Mouse (Mus musculus): ENCODE results near the gene S1pr1.

- TF ChIP-seq POLR2A (IDR thresholded peaks at IDR 0.05; ENCODE audit: control insufficient read depth in 1 of 2, insufficient read depth in 1 of 2, low read depth in 1 of 2, low read length in 2 of 2, poor library complexity in 1 of 2): no peak
- no peak for TF ChIP-seq ZC3H11A (IDR thresholded peaks at IDR 0.05; ENCODE audit: low read depth, low read length)
Measured at GRCm38 (mm10) chr3:115714671-115715651, at the start of gene S1pr1.

Measured in MEL (cell line).